Comparison of ENCODE assay signal across 7 mouse cellular contexts in the genomic region with DNA sequence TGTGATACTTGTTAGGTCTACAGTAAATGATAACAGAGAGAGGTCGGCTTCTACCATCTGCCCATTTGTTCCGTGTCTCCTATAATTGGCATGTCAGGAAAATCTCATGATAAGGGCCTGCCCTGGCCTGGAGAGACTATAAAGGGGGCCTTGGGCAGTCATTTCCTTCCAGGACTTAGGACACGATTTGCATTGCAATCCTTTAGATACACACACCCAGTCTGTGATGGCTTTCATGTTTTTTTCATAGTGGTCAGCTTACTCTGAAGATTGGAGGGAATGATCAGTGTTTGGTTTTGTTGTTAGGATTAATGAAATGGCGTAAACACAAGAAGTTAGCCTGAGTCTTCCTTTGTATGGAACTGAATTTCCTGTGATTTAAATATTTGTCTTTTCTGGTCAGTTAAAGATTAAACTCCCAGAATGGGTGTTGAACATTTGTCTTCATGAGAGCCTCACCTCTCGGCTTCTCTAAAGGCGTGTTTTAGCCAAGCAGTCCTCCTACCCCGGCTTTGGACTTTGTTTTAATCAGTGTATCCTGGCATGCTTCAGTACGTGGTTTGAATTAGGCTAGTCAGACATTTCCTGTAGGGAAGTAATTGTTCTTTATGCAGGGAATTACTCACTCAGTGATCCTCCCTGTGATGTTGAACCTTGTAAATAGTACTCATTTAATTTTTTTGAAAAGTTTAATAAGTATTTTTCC.
DNase-seq lines count a peak whose midpoint lies in the region; ATAC-seq and TF ChIP-seq lines count a peak whose summit lies in the region.

No protein-coding gene starts in this region.

- intact Hi-C loops in left cerebral cortex, postnatal 4 days (cut with DNase I) = no loop called here

- peak overlapping the region; percentile 0; the same call in 1 of the 2 replicates for H3K4me2 ChIP-seq in midbrain, embryonic 12.5 days (replicated peaks)
- no peak overlapping the region for H3K4me2 ChIP-seq in midbrain, postnatal 0 days (ENCODE audit: low read depth, low read length, poor library complexity, severe bottlenecking)
- H3K4me2 ChIP-seq in hindbrain, embryonic 14.5 days (replicated peaks) = no peak overlapping the region
- no peak overlapping the region for H3K4me2 ChIP-seq in liver, embryonic 13.5 days
- no peak overlapping the region for H3K4me2 ChIP-seq in stomach, postnatal 0 days (replicated peaks; ENCODE audit: low read depth)

- no peaks in the 10 kb centered on the region for H3K36me3 ChIP-seq in midbrain, embryonic 12.5 days
- H3K36me3 ChIP-seq in midbrain, postnatal 0 days (ENCODE audit: insufficient read depth, low read length) = no peaks in the 10 kb centered on the region
- no peaks in the 10 kb centered on the region for H3K36me3 ChIP-seq in hindbrain, embryonic 14.5 days (replicated peaks; ENCODE audit: control insufficient read depth, insufficient read depth)
- H3K36me3 ChIP-seq in liver, embryonic 13.5 days = no peaks in the 10 kb centered on the region
- H3K36me3 ChIP-seq in stomach, postnatal 0 days (ENCODE audit: control insufficient read depth, insufficient read depth, low read length) = no peaks in the 10 kb centered on the region

- peaks cover 18% of the 10 kb centered on the region for H3K4me1 ChIP-seq in midbrain, embryonic 12.5 days
- H3K4me1 ChIP-seq in midbrain, postnatal 0 days (ENCODE audit: insufficient read depth, low read length) = 0 out of 2 replicates have a peak, but pooled peaks cover 2% of the 10 kb centered on the region
- peaks cover 12% of the 10 kb centered on the region for H3K4me1 ChIP-seq in hindbrain, embryonic 14.5 days (replicated peaks; ENCODE audit: control insufficient read depth, insufficient read depth, low read length)
- H3K4me1 ChIP-seq in liver, embryonic 13.5 days (replicated peaks) = peaks cover 36% of the 10 kb centered on the region
- H3K4me1 ChIP-seq in stomach, postnatal 0 days (replicated peaks; ENCODE audit: control insufficient read depth, insufficient read depth) = peaks cover 2% of the 10 kb centered on the region; the same call in 1 of the 2 replicates

- no peak for TF ChIP-seq CTCF in midbrain, postnatal 0 days (IDR thresholded peaks at IDR 0.05)
- TF ChIP-seq CTCF in stomach, postnatal 0 days (IDR thresholded peaks at IDR 0.05; ENCODE audit: low read depth) = no peak

- H3K9me3 ChIP-seq in midbrain, embryonic 12.5 days = no peaks in the 10 kb centered on the region
- no peaks in the 10 kb centered on the region for H3K9me3 ChIP-seq in midbrain, postnatal 0 days (ENCODE audit: low read length)
- no peaks in the 10 kb centered on the region for H3K9me3 ChIP-seq in hindbrain, embryonic 14.5 days (ENCODE audit: control insufficient read depth, low read length)
- no peaks in the 10 kb centered on the region for H3K9me3 ChIP-seq in liver, embryonic 13.5 days (replicated peaks)
- no peaks in the 10 kb centered on the region for H3K9me3 ChIP-seq in stomach, postnatal 0 days (ENCODE audit: control insufficient read depth, low read length)

- no peak overlapping the region for H3K9ac ChIP-seq in midbrain, embryonic 12.5 days (replicated peaks)
- no peak overlapping the region for H3K9ac ChIP-seq in midbrain, postnatal 0 days (replicated peaks; ENCODE audit: low read length, poor library complexity, severe bottlenecking)
- H3K9ac ChIP-seq in hindbrain, embryonic 14.5 days = no peak overlapping the region
- no peak overlapping the region for H3K9ac ChIP-seq in liver, embryonic 13.5 days
- H3K9ac ChIP-seq in stomach, postnatal 0 days (ENCODE audit: low read length) = no peak overlapping the region

- DNase-seq in midbrain, postnatal 0 days (ENCODE audit: low spot score) = no peak
- no peak for DNase-seq in hindbrain, embryonic 14.5 days (ENCODE audit: low spot score)
- DNase-seq in liver, embryonic 13.5 days = no peak
- DNase-seq in stomach, postnatal 0 days (ENCODE audit: low spot score) = no peak
- DNase-seq in left cerebral cortex, postnatal 4 days = no peak

- WGBS in midbrain, embryonic 12.5 days = 8% methylated on average over 8 of the region's 8 CpGs
- WGBS in midbrain, postnatal 0 days = 17% methylated on average over 8 of the region's 8 CpGs
- 15% methylated on average over 8 of the region's 8 CpGs for WGBS in hindbrain, embryonic 14.5 days
- 23% methylated on average over 8 of the region's 8 CpGs for WGBS in liver, embryonic 13.5 days (ENCODE audit: insufficient replicate concordance)
- 13% methylated on average over 8 of the region's 8 CpGs for WGBS in stomach, postnatal 0 days

- peak overlapping the region; percentile 56 for H3K27ac ChIP-seq in midbrain, embryonic 12.5 days (replicated peaks)
- H3K27ac ChIP-seq in midbrain, postnatal 0 days (ENCODE audit: low read depth, low read length) = no peak overlapping the region
- 0 out of 2 replicates have a peak overlapping the region, but pooled peaks have one; percentile 66 for H3K27ac ChIP-seq in hindbrain, embryonic 14.5 days
- peak overlapping the region; percentile 24; the same call in 1 of the 2 replicates for H3K27ac ChIP-seq in liver, embryonic 13.5 days
- peak overlapping the region; percentile 53 for H3K27ac ChIP-seq in stomach, postnatal 0 days (replicated peaks)

- no peak for TF ChIP-seq EP300 in stomach, postnatal 0 days (optimal IDR thresholded peaks at IDR 0.05)

- H3K27me3 ChIP-seq in midbrain, embryonic 12.5 days = no peaks in the 10 kb centered on the region
- H3K27me3 ChIP-seq in midbrain, postnatal 0 days (ENCODE audit: insufficient read depth, low read length) = no peaks in the 10 kb centered on the region
- no peaks in the 10 kb centered on the region for H3K27me3 ChIP-seq in hindbrain, embryonic 14.5 days (ENCODE audit: control insufficient read depth, insufficient read depth, low read length)
- H3K27me3 ChIP-seq in liver, embryonic 13.5 days = no peaks in the 10 kb centered on the region
- no peaks in the 10 kb centered on the region for H3K27me3 ChIP-seq in stomach, postnatal 0 days (ENCODE audit: control insufficient read depth, insufficient read depth, low read length)

- H3K4me3 ChIP-seq in midbrain, embryonic 12.5 days = no peak overlapping the region
- no peak overlapping the region for H3K4me3 ChIP-seq in midbrain, postnatal 0 days (ENCODE audit: low read depth, low read length)
- H3K4me3 ChIP-seq in hindbrain, embryonic 14.5 days (replicated peaks; ENCODE audit: low read length) = no peak overlapping the region
- no peak overlapping the region for H3K4me3 ChIP-seq in liver, embryonic 13.5 days (replicated peaks)
- no peak overlapping the region for H3K4me3 ChIP-seq in stomach, postnatal 0 days (ENCODE audit: low read depth, low read length)

- no peak for ATAC-seq in midbrain, embryonic 12.5 days (ENCODE audit: low FRiP score, low read depth)
- no peak for ATAC-seq in midbrain, postnatal 0 days (ENCODE audit: low FRiP score)
- ATAC-seq in hindbrain, embryonic 14.5 days (ENCODE audit: low FRiP score) = no peak
- 0 out of 2 replicates have a peak, but pooled peaks have one; percentile 20 for ATAC-seq in liver, embryonic 13.5 days (ENCODE audit: low read depth)
- ATAC-seq in stomach, postnatal 0 days (ENCODE audit: low FRiP score, low TSS enrichment) = peak; percentile 55; the same call in 1 of the 2 replicates
- ATAC-seq in cerebellum, adult (ENCODE audit: insufficient number of reproducible peaks, low FRiP score, low TSS enrichment) = no peak

Comparison
In these comparisons a context has a peak if more than half of its experiments do, and no peak if none do; other contexts are left out.
1. ATAC-seq: peak in liver, embryonic 13.5 days (single experiment) and stomach, postnatal 0 days (single experiment); none in midbrain, embryonic 12.5 days (single experiment), midbrain, postnatal 0 days (single experiment), hindbrain, embryonic 14.5 days (single experiment) and cerebellum, adult (single experiment).